Mouse (Mus musculus): ENCODE results near the gene Mblac1.
A peak's percentile ranks its signal among the peaks of the same experiment; 100 is the strongest.

- TF ChIP-seq EP300 (IDR thresholded peaks at IDR 0.05; ENCODE audit: low read depth) (no peak), CTCF (IDR thresholded peaks at IDR 0.05; ENCODE audit: low read depth) (0 out of 2 replicates have a peak, but pooled peaks have one; percentile 7)
Measured at GRCm38 (mm10) chr5:138160842-138161665, 33.1 kb upstream of the Mblac1 start, which contains the start of gene Cops6.

Measured in heart, postnatal 0 days (tissue).